Mouse (Mus musculus) liver, embryonic 14.5 days (tissue): ENCODE data around the gene Mrpl48. TPM values are rescaled to one million over a fixed set of nuclear protein-coding genes. Genes with fewer than 3 reads are reported as not detected.

Source experiments
- ATAC-seq: fragments of 200-750 bp; cut with Nextera tagmentation; 2 replicates; pipeline ENCODE4 v1.8.0; 2017; ENCODE audit warnings: moderate number of reproducible peaks, mild to moderate bottlenecking, moderate library complexity; ENCODE audit not compliant: insufficient read depth
- DNase-seq, 3 experiments: peaks; one replicate each; pipeline ENCODE4 v3.0.0-alpha.2; 2012 to 2013; ENCODE audit warnings: low read depth in 3 of 3, low spot score in 3 of 3
- H3K27ac ChIP-seq: fragments of 300-500 bp; sonication (generic); 2 replicates; pipeline ENCODE4 v1.5.1; 2014; ENCODE audit warnings: moderate library complexity, mild to moderate bottlenecking, control low read depth, inconsistent platforms
- H3K27me3 ChIP-seq: fragments of 300-500 bp; sonication (generic); 2 replicates; pipeline ENCODE4 v1.6.1; 2014; ENCODE audit warnings: mild to moderate bottlenecking, low read length, moderate library complexity; ENCODE audit not compliant: control insufficient read depth, insufficient read depth
- H3K36me3 ChIP-seq: fragments of 300-500 bp; sonication (generic); replicated peaks from 2 replicates; pipeline ENCODE4 v1.6.1; 2014; ENCODE audit warnings: low read depth; ENCODE audit not compliant: control insufficient read depth, insufficient read depth
- H3K4me1 ChIP-seq, 2 experiments: fragments of 200-500 bp in 1 of 2; fragments of 300-500 bp in 1 of 2; sonication (generic) in 1 of 2; replicated peaks; 2 replicates each; pipeline ENCODE4 v1.6.1; 2012 to 2014; ENCODE audit warnings: antibody characterized with exemption in 1 of 2, inconsistent platforms in 1 of 2, low read length in 1 of 2; ENCODE audit not compliant: control insufficient read depth in 2 of 2, insufficient read depth in 2 of 2
- H3K4me2 ChIP-seq: fragments of 300-500 bp; sonication (generic); 2 replicates; pipeline ENCODE4 v1.6.1; 2014; ENCODE audit warnings: low read depth, mild to moderate bottlenecking, control low read depth, moderate library complexity
- H3K4me3 ChIP-seq, 2 experiments: fragments of 200-500 bp in 1 of 2; fragments of 300-500 bp in 1 of 2; sonication (generic) in 1 of 2; 2 replicates each; pipeline ENCODE4 v1.5.1; 2012 to 2014; ENCODE audit warnings: low read depth in 2 of 2, low read length in 2 of 2, mild to moderate bottlenecking in 2 of 2, control low read depth in 1 of 2, inconsistent platforms in 1 of 2, moderate library complexity in 1 of 2; ENCODE audit not compliant: insufficient read depth in 1 of 2
- H3K9ac ChIP-seq: fragments of 300-500 bp; sonication (generic); replicated peaks from 2 replicates; pipeline ENCODE4 v1.6.1; 2014; ENCODE audit warnings: mild to moderate bottlenecking, control low read depth, moderate library complexity
- H3K9me3 ChIP-seq: fragments of 300-500 bp; sonication (generic); 2 replicates; pipeline ENCODE4 v1.6.1; 2016; ENCODE audit warnings: low read length, mixed read lengths; ENCODE audit not compliant: control insufficient read depth
- CTCF ChIP-seq: IDR thresholded peaks from 2 replicates; pipeline ENCODE4 v1.5.1; 2016; ENCODE audit warnings: antibody characterized with exemption, low read depth, control low read depth
- EP300 ChIP-seq: IDR thresholded peaks from 2 replicates; pipeline ENCODE4 v1.6.1; 2016; ENCODE audit warnings: antibody characterized with exemption, low read depth
- WGBS: fragments of 180-500 bp; shearing (Covaris S2); extraction: QIAGEN DNeasy Blood & Tissue Kit; methylation state at CpG from one replicate; pipeline ENCODE4 v1.1.7; 2014; ENCODE audit not compliant: insufficient replicate concordance; 5-methylcytosine and 5-hydroxymethylcytosine counted together
- polyA plus RNA-seq, 2 experiments: library from polyadenylated mRNA; depleted of rRNA in 1 of 2; stranded (reverse) in 1 of 2; unstranded in 1 of 2; fragments of >200 nt; fragmentation: Nextera tagmentation in 1 of 2; extraction: Ambion mirVana in 1 of 2; gene quantifications; 2 replicates each; pipeline versions ENCODE4 v1.2.1 to v1.2.3; 2012 to 2014

Gene Mrpl48
- polyA plus RNA-seq, 2 experiments, result 21.5 to 47.2 TPM

DNA sequence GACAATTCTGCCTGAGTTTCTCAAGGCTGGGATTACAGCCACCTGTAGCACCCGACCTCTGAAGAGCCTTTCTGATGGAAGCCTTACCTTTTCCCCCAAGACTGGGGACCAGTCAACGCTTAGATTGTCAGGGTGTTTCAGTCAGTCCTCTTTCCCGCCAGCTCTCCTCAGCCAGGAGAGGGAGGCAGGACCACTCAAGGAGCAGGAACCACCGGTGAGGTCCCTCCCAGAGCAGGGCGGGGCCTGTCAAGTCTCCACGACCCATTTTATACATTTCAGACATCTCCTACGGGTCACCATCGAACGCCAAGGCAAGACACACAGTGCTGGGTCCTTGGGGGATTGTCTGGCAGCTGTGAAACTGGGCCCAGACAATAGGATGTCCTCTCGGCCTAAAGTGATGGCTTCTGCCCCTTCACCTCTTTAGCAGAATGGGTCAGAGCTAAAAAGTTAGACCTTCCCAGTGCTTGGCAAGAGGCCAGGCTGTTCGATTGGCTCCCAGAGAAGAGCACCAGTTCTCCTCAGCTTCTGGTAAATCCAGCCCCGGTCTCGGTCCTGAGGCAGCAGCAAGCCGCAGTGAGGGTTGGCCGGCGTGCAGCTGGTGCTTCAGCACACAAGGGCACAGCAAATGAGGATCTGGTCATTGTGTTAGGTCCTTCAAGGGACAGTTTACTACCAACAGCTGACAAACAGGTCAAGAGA, 107.7 kb downstream of the Mrpl48 start:
- no peak overlapping the region for H3K4me2 ChIP-seq
- TF ChIP-seq CTCF, result no peak; the same call in 1 of the 2 replicates
- peak; percentile 26 for TF ChIP-seq EP300
- H3K36me3 ChIP-seq, result peaks cover 50% of the 10 kb centered on the region
- no peak overlapping the region for H3K9ac ChIP-seq
- H3K27me3 ChIP-seq, result no peaks in the 10 kb centered on the region
- H3K27ac ChIP-seq, result peak overlapping the region; percentile 62
- DNase-seq, result no peak
- 62% methylated on average over 16 of the region's 16 CpGs for WGBS
- no peaks in the 10 kb centered on the region for H3K9me3 ChIP-seq
- no peak overlapping the region for H3K4me3 ChIP-seq
- peak; percentile 7; the same call in 1 of the 2 replicates for ATAC-seq
- H3K4me1 ChIP-seq, result peaks cover 21 to 39% of the 10 kb centered on the region in 2 experiments

DNA sequence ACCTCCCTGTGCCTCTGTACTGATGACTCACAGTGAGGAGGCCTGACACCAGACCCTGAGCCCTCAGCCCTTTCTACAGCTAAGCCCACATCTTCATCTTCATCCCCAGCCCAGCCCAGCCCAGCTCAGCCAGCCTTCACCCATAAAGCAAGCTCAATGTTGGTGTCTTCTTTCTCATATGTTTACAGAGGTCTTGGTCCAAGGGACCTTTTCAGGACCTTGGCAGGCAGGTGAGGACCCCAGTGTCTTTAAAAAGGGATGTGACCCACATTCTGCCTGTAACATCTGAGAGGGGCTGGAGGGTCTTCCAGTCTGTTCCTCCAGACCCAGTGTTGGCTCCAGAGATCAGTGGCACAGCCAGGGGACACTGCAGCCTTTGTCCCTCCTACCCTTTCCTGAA, 108.6 kb downstream of the Mrpl48 start:
- H3K9me3 ChIP-seq, result no peaks in the 10 kb centered on the region
- H3K9ac ChIP-seq, result no peak overlapping the region
- H3K36me3 ChIP-seq, result peaks cover 60% of the 10 kb centered on the region
- ATAC-seq (no peak), DNase-seq (no peak)
- H3K4me1 ChIP-seq, result peaks cover 21 to 45% of the 10 kb centered on the region in 2 experiments
- H3K4me2 ChIP-seq, result no peak overlapping the region
- H3K27me3 ChIP-seq, result no peaks in the 10 kb centered on the region
- TF ChIP-seq CTCF, result no peak
- no peak for TF ChIP-seq EP300
- H3K4me3 ChIP-seq, result no peak overlapping the region
- peak overlapping the region; percentile 62 for H3K27ac ChIP-seq

DNA sequence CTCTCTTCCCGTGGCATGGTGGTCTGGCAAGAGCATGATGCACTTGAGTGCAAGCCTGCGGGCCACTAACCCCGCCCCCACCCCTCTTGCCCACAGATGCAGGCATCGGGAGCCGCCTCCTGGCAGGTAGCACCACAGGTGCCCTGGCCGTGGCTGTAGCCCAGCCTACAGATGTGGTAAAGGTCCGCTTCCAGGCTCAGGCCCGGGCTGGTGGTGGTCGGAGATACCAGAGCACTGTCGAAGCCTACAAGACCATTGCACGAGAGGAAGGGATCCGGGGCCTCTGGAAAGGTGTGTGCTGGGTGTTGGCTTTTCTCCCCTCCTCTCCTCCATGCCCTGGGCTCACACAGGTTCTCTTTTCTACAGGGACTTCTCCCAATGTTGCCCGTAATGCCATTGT, 110.1 kb downstream of the Mrpl48 start:
- no peak for TF ChIP-seq EP300
- TF ChIP-seq CTCF, result no peak
- ATAC-seq (no peak), DNase-seq (no peak)
- Histone ChIP-seq H3K27ac (no peak overlapping the region), H3K4me3 (peak overlapping the region in 1 of 2 experiments; percentile 5; a peak in 1 of 4 replicates), H3K4me2 (peak overlapping the region; percentile 91; the same call in 1 of the 2 replicates), H3K9ac (no peak overlapping the region), H3K4me1 (peaks cover 15 to 38% of the 10 kb centered on the region in 2 experiments), H3K36me3 (peaks cover 66% of the 10 kb centered on the region), H3K9me3 (no peaks in the 10 kb centered on the region), H3K27me3 (no peaks in the 10 kb centered on the region)
- WGBS, result 91% methylated on average over 13 of the region's 13 CpGs

DNA sequence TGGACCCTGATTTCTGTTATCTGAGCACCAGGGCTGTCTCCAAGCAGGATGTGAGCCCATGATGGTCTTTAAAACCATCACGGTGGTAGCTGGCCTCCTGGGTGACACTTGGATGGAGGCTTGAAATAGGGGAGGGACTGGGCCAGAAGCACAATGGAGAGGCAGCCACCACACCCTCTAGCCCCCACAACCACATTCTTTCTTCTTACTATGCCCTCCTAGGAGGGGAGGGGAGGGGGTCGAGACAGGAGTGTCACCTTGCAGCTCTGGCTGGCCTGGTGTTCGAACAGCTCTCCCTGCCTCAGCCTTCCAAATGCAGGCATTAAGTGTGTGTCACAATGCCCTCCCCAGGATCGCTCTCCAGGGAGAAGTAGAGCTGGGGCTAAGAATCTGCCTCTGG, 110.7 kb downstream of the Mrpl48 start:
- TF ChIP-seq EP300 (no peak), CTCF (no peak)
- DNase-seq, result no peak
- Histone ChIP-seq H3K27ac (no peak overlapping the region), H3K27me3 (no peaks in the 10 kb centered on the region), H3K4me2 (peak overlapping the region; percentile 91), H3K4me3 (peak overlapping the region; percentile 1 to 97; a peak in 1 of 4 replicates), H3K9me3 (no peaks in the 10 kb centered on the region), H3K4me1 (peaks cover 11 to 34% of the 10 kb centered on the region in 2 experiments), H3K36me3 (peaks cover 66% of the 10 kb centered on the region), H3K9ac (no peak overlapping the region)
- 81% methylated on average over 4 of the region's 4 CpGs for WGBS
- ATAC-seq, result no peak

DNA sequence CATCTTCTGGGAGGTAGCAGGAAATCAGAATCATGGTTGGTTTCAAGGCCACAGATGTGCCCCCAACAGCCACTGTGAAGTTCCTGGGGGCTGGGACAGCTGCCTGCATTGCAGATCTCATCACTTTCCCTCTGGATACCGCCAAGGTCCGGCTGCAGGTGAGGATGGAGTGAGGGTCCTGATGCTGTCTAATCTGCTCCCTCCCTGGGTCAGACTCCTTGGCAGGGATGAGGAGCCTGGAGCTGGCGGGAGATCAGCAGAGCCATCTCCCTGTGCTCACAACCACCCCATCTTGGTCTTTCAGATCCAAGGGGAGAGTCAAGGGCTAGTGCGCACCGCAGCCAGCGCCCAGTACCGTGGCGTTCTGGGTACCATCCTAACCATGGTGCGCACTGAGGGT, 111.3 kb downstream of the Mrpl48 start:
- Histone ChIP-seq H3K4me1 (peaks cover 13 to 34% of the 10 kb centered on the region in 2 experiments), H3K4me3 (peak overlapping the region; percentile 4 to 97; a peak in 2 of 4 replicates), H3K36me3 (peaks cover 66% of the 10 kb centered on the region), H3K4me2 (peak overlapping the region; percentile 91), H3K27ac (peak overlapping the region; percentile 56; the same call in 1 of the 2 replicates), H3K9ac (no peak overlapping the region), H3K9me3 (no peaks in the 10 kb centered on the region), H3K27me3 (no peaks in the 10 kb centered on the region)
- TF ChIP-seq EP300 (no peak), CTCF (no peak)
- ATAC-seq (no peak), DNase-seq (no peak)
- WGBS, result 95% methylated on average over 9 of the region's 9 CpGs
